Mouse (Mus musculus) heart, embryonic 13.5 days (tissue): ENCODE data around the gene Golt1b. TPM values are rescaled to one million over a fixed set of nuclear protein-coding genes. Genes with fewer than 3 reads are reported as not detected.
"Not testable (repeated sequence)": the region's sequence is repeated elsewhere in the genome, so short reads cannot be mapped to it uniquely, and the experiment has no call there.

Experiments used
- ATAC-seq: fragments of 200-750 bp; cut with Nextera tagmentation; 2 replicates; pipeline ENCODE4 v1.8.0; 2017; ENCODE audit warnings: moderate TSS enrichment; ENCODE audit not compliant: insufficient number of reproducible peaks, low FRiP score, low TSS enrichment; ENCODE audit errors: extremely low read depth
- H3K27ac ChIP-seq: fragments of 300-500 bp; sonication (generic); replicated peaks from 2 replicates; pipeline ENCODE4 v1.5.1; 2015; ENCODE audit warnings: moderate library complexity, mild to moderate bottlenecking, inconsistent platforms
- H3K27me3 ChIP-seq: fragments of 300-500 bp; sonication (generic); replicated peaks from 2 replicates; pipeline ENCODE4 v1.6.1; 2015; ENCODE audit warnings: mild to moderate bottlenecking, inconsistent platforms
- H3K36me3 ChIP-seq: fragments of 300-500 bp; sonication (generic); 2 replicates; pipeline ENCODE4 v1.6.1; 2015; ENCODE audit warnings: mild to moderate bottlenecking, inconsistent platforms
- H3K4me1 ChIP-seq: fragments of 300-500 bp; sonication (generic); 2 replicates; pipeline ENCODE4 v1.6.1; 2015; ENCODE audit warnings: inconsistent platforms
- H3K4me2 ChIP-seq: fragments of 300-500 bp; sonication (generic); 2 replicates; pipeline ENCODE4 v1.6.1; 2015; ENCODE audit warnings: inconsistent platforms, mild to moderate bottlenecking, moderate library complexity
- H3K4me3 ChIP-seq: fragments of 300-500 bp; sonication (generic); 2 replicates; pipeline ENCODE4 v1.5.1; 2015; ENCODE audit warnings: moderate library complexity, mild to moderate bottlenecking, inconsistent platforms
- H3K9ac ChIP-seq: fragments of 300-500 bp; sonication (generic); 2 replicates; pipeline ENCODE4 v1.6.1; 2015; ENCODE audit warnings: inconsistent platforms, mild to moderate bottlenecking, moderate library complexity
- H3K9me3 ChIP-seq: fragments of 300-500 bp; sonication (generic); 2 replicates; pipeline ENCODE4 v1.6.1; 2016; ENCODE audit warnings: inconsistent platforms
- WGBS: fragments of 180-500 bp; shearing (Covaris S2); methylation state at CpG from one replicate; pipeline ENCODE4 v1.1.7; 2015; ENCODE audit warnings: mixed read lengths; 5-methylcytosine and 5-hydroxymethylcytosine counted together
- polyA plus RNA-seq: library from polyadenylated mRNA; unstranded; fragments of >200 nt; fragmentation: Nextera tagmentation; extraction: Ambion mirVana; gene quantifications from 2 replicates; pipeline ENCODE4 v1.2.1, GENCODE M21; 2015

The Golt1b gene
- 73.2 and 76.7 TPM in 2 replicates for polyA plus RNA-seq

DNA sequence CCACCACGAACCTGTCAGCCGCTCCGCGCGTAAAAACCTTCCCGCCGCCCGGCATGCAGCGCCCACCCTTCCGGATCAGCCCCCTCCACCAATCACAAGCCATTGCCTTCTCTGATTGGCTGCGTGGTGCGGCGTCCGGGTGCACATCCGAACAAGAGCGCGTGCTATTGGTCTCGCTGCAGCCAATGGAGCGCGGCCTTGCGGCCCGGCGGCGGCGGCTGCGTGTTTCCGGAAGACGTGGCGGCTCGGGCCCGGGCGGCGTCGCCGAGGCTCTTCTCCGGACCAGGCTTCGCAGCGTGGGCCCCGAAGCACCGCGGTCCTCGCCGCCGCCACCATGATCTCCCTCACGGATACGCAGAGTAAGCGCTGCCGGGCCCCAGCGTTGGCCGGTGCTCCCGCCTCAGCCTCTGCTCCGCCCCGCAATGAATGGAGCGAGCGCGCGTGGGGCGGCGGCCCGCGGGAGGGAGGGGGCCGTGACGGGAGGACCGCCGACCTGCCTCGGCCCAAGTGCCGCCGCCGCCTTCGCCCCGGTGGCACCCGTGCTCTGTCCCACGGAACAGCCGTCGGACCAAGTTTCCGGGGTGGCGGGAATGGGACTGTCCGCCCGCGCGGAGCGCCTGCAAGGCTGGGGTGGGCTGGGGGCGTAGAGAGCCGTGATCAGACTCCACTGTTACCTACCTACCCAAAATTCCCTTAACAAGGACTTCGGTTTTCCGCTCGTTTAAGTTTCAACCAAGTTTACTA is at the start of gene Golt1b, which contains the start of gene Recql:
Gene Golt1b (plus strand): TSS at position 211 of the 744 bp plus-strand sequence.
Gene Recql (minus strand): TSS at position 77 of the 744 bp plus-strand sequence.
- ATAC-seq: peak; percentile 99
- Histone ChIP-seq H3K4me1 (peaks cover 34% of the 10 kb centered on the region), H3K4me2 (peak within 1 kb of the TSS; percentile 74), H3K9ac (peak within 1 kb of the TSS; percentile 94), H3K9me3 (no peaks in the 10 kb centered on the region), H3K27ac (peak within 1 kb of the TSS; percentile 49; the same call in 1 of the 2 replicates), H3K4me3 (peak within 1 kb of the TSS; percentile 99), H3K27me3 (no peaks in the 10 kb centered on the region), H3K36me3 (peaks cover 6% of the 10 kb centered on the region; the same call in 1 of the 2 replicates)
- WGBS: under 1% methylated on average over 76 of the region's 87 CpGs

DNA sequence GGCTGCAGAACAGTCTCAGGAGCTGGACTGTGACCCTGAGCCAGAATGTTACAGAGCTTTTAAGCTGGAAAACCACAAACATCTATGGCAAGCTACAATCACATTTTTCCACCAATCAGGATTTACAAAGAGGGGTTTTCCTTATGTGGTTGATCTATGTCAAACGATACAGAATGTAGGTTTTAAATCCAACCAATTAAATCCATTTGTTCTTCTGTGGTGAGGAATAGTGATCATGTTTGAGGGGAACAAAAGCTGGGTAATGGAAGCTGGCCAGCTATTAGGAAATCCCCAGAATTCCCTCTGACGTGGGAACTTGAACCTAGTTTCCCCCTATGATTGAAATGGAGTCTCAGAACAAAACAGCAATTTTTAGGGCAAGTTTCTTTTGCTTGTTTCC is 48.1 kb upstream of the Golt1b start:
- Histone ChIP-seq H3K4me1 (no peaks in the 10 kb centered on the region), H3K27me3 (no peaks in the 10 kb centered on the region), H3K4me3 (no peak overlapping the region), H3K36me3 (no peaks in the 10 kb centered on the region), H3K9ac (no peak overlapping the region), H3K9me3 (no peaks in the 10 kb centered on the region), H3K27ac (no peak overlapping the region), H3K4me2 (no peak overlapping the region)
- WGBS: 61% methylated on average over 2 of the region's 2 CpGs
- ATAC-seq: no peak

DNA sequence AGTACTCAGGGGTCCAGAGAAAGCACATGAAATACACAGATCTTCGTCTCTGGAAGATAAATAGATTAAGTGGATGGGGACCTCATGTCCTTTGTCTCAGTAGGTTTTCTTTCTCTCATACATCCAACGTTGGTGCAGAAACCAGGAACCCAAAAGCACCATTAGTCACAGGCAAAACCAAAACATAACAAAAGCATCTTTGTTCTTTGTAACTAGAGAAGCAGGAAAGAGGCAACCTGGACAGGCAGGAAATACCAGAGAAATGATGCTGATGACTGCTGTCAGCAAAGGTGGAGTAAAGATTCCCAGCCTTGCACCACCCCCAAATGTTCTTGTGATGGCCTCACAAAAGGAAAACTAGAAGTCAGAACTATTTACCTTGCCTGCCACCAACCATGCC is 47.4 kb upstream of the Golt1b start:
- ATAC-seq: no peak
- Histone ChIP-seq H3K4me3 (no peak overlapping the region), H3K27me3 (no peaks in the 10 kb centered on the region), H3K4me2 (no peak overlapping the region), H3K9me3 (no peaks in the 10 kb centered on the region), H3K4me1 (no peaks in the 10 kb centered on the region), H3K36me3 (no peaks in the 10 kb centered on the region), H3K27ac (no peak overlapping the region), H3K9ac (no peak overlapping the region)
- 39% methylated on average over 2 of the region's 2 CpGs for WGBS

DNA sequence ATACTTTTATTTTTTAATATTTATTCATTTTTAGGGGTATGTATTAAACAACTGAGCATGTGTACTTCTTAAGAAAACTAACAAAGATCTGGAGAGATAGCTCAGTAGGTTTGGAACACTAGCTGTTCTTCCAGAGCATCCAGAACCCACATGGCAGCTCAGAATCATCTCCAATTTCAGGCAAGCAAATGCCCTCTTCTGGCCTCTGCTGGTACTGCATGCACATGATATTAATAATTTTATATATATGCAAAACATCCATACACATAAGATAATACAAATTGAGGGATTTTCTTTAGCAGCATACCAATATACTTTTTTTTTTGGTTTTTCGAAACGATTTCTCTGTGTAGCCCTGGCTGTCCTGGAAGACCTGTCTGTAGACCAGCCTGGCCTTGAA is 43.5 kb upstream of the Golt1b start:
- Histone ChIP-seq H3K27me3 (no peaks in the 10 kb centered on the region), H3K4me3 (no peak overlapping the region), H3K4me1 (peaks cover 10% of the 10 kb centered on the region), H3K9me3 (no peaks in the 10 kb centered on the region), H3K27ac (no peak overlapping the region), H3K9ac (no peak overlapping the region), H3K4me2 (no peak overlapping the region), H3K36me3 (peaks cover 6% of the 10 kb centered on the region)
- ATAC-seq: no peak
- 52% methylated on average over 2 of the region's 2 CpGs for WGBS

DNA sequence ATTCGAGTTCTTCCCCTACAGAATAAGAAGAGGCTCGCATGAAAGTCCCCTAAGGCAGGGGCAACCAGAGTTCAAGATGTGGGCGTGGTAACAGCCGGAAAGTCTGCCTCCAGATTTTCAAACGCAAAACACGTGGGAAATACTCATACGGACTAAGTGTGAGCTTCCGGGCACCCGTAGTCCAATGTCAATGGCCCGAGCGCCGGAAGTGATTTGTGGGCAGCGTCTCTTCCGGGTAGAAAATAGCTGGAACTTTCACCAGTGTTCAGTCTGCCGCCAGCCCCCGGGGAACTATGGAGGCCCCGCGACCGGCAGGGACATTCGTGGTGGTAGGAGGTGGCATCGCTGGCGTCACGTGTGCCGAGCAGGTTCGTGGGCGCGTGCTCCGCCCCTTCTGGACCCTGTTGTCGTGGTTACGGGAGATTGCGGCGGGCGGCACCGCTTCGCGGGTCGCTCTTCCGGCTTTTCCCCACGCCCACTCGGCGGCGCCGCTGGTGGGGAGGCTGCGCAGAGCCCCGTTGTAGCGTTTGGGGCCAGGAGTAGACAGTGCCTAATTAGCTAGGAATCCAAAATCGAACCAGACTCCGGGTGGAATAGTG is 41.5 kb upstream of the Golt1b start, which contains the start of gene Pyroxd1:
Gene Pyroxd1 (plus strand): TSS at position 215 of the 599 bp plus-strand sequence.
- Histone ChIP-seq H3K9me3 (no peaks in the 10 kb centered on the region), H3K27ac (peak within 1 kb of the TSS; percentile 77), H3K4me1 (peaks cover 10% of the 10 kb centered on the region), H3K4me3 (peak within 1 kb of the TSS; percentile 73), H3K36me3 (peaks cover 25% of the 10 kb centered on the region), H3K4me2 (peak within 1 kb of the TSS; percentile 74), H3K9ac (peak within 1 kb of the TSS; percentile 80), H3K27me3 (no peaks in the 10 kb centered on the region)
- ATAC-seq: peak; percentile 85
- WGBS: 1% methylated on average over 48 of the region's 48 CpGs

DNA sequence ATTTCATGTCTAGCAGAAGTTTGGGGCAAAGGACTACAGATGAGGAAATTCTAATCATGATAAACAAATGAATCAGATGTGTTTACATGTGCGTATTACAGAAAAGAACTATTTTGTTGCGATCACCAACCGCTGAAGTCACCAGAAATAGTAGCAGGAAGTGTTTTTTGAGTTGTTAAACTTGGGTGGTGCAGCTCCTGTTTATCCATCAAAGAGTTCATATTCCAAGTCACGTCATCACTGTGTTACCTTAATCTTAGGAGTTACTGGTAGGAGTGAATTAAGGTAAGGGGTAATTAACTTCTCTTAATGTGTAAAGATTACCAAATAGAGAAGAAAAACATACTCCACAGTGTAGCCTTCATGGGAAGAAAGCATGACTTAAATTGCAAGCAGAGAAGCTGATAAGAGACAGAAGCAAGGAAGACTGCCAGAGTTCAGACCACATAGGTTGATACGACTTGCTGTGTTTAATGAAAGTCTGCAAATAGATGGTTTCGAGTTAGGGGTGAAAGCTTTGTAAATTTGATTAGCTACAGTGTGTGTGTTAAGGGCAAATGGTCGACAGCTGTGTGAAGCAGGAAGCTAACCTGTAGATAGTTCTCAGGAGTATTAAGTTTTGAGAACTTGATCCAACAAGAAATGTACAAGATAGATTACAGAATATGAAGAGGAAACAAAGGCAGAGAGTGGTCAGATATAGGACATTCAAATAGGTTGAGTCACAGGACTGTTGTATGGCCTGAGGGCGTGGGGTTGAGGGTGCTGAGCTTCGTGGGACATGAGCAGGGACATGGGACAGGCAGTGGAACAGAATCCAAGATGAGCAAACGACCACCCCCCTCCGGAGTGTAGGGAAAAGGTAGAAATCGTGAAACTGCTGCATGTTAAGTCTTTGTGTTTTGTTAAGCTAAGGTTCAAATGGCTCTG is 40.6 kb upstream of the Golt1b start:
- Histone ChIP-seq H3K4me1 (peaks cover 10% of the 10 kb centered on the region), H3K9ac (peak overlapping the region; percentile 80), H3K9me3 (no peaks in the 10 kb centered on the region), H3K27ac (peak overlapping the region; percentile 77; the same call in 1 of the 2 replicates), H3K4me3 (peak overlapping the region; percentile 73), H3K4me2 (peak overlapping the region; percentile 74), H3K36me3 (peaks cover 33% of the 10 kb centered on the region), H3K27me3 (no peaks in the 10 kb centered on the region)
- WGBS: 47% methylated on average over 12 of the region's 12 CpGs
- ATAC-seq: no peak

DNA sequence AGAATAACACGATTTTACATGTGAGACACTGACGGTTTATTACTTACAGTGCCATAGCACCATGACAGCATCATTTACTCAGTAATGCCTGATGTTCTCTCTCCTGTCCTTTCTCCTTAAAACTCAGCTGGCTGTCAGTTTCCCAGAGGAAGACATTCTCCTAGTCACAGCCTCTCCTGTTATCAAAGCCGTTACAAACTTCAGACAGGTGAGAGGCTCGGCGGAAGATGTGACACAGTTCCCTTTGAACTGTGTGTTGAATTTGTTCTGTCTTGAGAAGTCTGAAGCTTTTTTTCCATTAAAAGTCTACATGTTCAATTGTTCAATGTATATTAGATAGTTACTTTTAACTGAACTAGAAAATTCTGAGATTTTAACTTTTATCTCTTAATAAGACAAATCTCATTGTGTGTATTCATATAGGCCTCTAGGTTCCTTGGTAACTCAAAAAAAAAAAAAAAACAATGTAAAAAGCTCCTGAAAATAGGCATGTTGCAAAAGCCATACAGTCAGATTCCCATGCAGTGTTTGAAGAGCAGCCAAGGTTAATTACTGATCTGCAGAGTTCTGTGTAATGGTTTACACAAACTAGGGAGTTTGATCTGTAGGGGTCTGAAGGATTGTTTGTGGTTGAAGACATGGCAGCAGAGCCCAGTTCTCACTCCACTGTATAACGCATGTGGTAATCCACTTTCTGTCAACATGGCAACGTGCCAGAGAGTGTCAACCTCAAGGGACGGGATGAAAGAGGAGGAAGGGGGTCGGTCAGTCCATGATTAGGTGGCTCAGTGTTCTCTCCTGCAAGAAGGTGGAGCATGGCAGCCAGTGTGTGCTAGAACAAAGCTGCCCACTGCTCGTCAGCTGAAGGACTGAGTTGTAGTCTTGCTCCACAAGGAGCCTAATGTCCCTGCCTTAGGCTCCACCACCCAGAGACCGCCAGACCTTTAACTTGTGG is 39.3 kb upstream of the Golt1b start:
- WGBS: 63% methylated on average over 11 of the region's 11 CpGs
- Histone ChIP-seq H3K9ac (no peak overlapping the region), H3K4me2 (no peak overlapping the region), H3K4me3 (no peak overlapping the region), H3K27me3 (no peaks in the 10 kb centered on the region), H3K9me3 (no peaks in the 10 kb centered on the region), H3K4me1 (peaks cover 10% of the 10 kb centered on the region), H3K36me3 (peaks cover 46% of the 10 kb centered on the region), H3K27ac (no peak overlapping the region)
- no peak for ATAC-seq

DNA sequence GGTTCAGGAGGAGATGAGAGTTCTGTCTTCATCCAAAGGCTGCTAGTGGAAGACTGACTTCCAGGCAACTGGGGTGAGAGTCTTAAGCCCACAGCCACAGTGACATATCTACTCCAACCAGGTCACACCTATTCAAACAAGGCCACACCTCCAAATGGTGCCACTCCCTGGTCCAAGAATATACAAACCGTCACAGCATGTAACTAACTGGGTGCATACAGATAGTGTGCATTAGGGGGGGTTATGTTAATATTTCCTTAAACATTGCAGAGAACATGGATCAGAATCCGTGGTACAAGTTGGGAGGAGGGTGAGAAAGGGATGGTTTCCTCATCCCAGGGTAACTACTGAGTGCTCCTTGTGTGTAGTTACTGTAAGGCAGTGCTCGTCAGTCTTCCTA is 34.9 kb upstream of the Golt1b start:
- peaks cover 86% of the 10 kb centered on the region for H3K36me3 ChIP-seq
- ATAC-seq: not testable (repeated sequence)
- 82% methylated on average over 3 of the region's 3 CpGs for WGBS

DNA sequence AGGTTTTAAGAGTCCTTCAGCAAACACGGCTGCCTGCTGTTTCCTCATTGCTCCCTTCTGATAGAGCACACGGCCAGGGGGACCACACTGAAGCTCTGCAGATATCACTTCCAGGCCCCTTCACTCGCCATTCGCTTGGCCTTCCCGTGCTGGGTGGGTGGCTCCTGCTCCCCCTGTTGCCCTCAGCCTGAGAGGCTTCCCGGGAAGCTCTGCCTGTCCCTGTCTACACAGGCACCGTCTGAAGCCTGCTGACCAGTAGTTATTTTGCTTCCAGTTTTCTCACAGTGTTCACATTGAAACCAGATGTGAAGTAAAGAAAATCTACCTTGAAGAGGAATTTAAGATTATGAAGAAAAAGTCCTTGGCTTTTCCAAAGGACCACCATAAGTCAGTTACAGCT is 29.9 kb upstream of the Golt1b start:
- Histone ChIP-seq H3K4me1 (no peaks in the 10 kb centered on the region), H3K4me2 (no peak overlapping the region), H3K4me3 (no peak overlapping the region), H3K9ac (no peak overlapping the region), H3K27ac (no peak overlapping the region), H3K36me3 (peaks cover 96% of the 10 kb centered on the region), H3K27me3 (no peaks in the 10 kb centered on the region), H3K9me3 (no peaks in the 10 kb centered on the region)
- no peak for ATAC-seq
- 58% methylated on average over 7 of the region's 7 CpGs for WGBS

More for the DNA sequence above, 34.9 kb upstream of the Golt1b start:
- not testable (repeated sequence) for H3K4me1 ChIP-seq, H3K27ac ChIP-seq, H3K4me2 ChIP-seq, H3K9ac ChIP-seq, H3K9me3 ChIP-seq, H3K4me3 ChIP-seq, H3K27me3 ChIP-seq

DNA sequence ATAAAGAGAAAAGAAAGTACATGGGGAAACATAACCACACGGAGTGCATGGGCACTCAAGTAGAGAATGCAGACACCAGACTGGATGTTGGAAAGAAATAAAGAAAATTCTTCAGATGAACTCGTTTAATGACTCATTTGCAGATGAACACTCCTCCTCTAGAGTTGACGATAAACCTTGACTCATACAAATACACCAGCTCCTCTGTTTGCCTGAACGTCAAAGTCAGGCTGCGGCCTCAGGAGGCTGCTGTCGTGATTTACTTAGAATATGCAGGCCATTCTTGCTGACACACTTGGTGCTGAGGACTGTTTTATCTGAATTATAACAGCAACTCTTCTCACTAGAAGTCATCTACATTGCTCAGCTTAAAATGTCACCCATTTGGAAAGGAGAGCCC is 25.0 kb upstream of the Golt1b start:
- 87% methylated on average over 6 of the region's 6 CpGs for WGBS
- no peaks in the 10 kb centered on the region for H3K4me1 ChIP-seq
- H3K36me3 ChIP-seq: peaks cover 95% of the 10 kb centered on the region
- H3K27me3 ChIP-seq: no peaks in the 10 kb centered on the region
- no peak overlapping the region for H3K4me3 ChIP-seq
- no peak for ATAC-seq
- no peak overlapping the region for H3K27ac ChIP-seq
- H3K4me2 ChIP-seq: no peak overlapping the region
- H3K9me3 ChIP-seq: no peaks in the 10 kb centered on the region
- no peak overlapping the region for H3K9ac ChIP-seq
